Mouse (Mus musculus) cerebellum, adult 2 months (tissue): ENCODE data around the gene Spns2.

Source experiments
- CTCF ChIP-seq: fragments of 200-500 bp; IDR thresholded peaks from 2 replicates; pipeline ENCODE4 v1.5.1; 2011; ENCODE audit warnings: low read depth, mild to moderate bottlenecking, control low read depth, low read length, moderate library complexity, borderline replicate concordance; ENCODE audit not compliant: insufficient read depth
- POLR2A ChIP-seq: fragments of 200-500 bp; IDR thresholded peaks from 2 replicates; pipeline ENCODE4 v1.6.1; 2011; ENCODE audit warnings: low read length, control low read depth, borderline replicate concordance; ENCODE audit not compliant: insufficient read depth

GRCm38 (mm10) chr11:72434963-72435693 lies 54.6 kb downstream of the Spns2 start, which contains the start of gene Ggt6:
- TF ChIP-seq CTCF (no peak), POLR2A (no peak)
